9 mouse cellular contexts compared by ENCODE assay signal in the genomic region with DNA sequence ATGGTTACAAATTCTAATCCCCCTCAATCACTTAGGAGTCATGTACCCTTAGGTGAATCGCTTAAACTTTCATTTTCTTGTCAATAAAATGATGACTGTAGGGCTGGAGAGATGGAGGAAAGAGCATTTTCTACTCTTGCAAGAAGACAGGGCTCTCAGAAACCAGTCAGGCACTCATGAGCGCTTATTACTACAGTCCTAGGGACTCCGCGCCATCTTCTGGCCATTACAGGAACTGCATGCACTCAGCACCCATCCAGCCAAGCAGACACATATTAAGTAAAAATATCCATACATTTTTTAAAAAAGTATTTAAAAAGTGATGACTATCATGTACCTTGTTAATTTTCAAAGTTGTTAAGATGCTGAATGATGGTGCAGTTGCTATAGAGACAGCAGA. TPM values are rescaled to one million over a fixed set of nuclear protein-coding genes. Genes with fewer than 3 reads are reported as not detected.
DNase-seq lines count a peak whose midpoint lies in the region; ATAC-seq lines count a peak whose summit lies in the region.
"Had no signal": no experiment of that assay in that cellular context is flagged by ENCODE, and none has a peak within 500 bp of the region (broad histone marks: within the 10 kb centered on the region; RNA-seq: fewer than 3 reads in every experiment).

No protein-coding gene starts in this region.

- under 1% methylated on average over 4 of the region's 4 CpGs for WGBS in forebrain, embryonic 15.5 days
- WGBS in hindbrain, embryonic 12.5 days: 1% methylated on average over 4 of the region's 4 CpGs

- peak; percentile 72 for ATAC-seq in forebrain, embryonic 15.5 days (replicated peaks)
- 0 out of 2 replicates have a peak, but pooled peaks have one; percentile 41 for ATAC-seq in hindbrain, embryonic 12.5 days (ENCODE audit: low FRiP score)
- ATAC-seq in megakaryocyte, adult 5-6 weeks (ENCODE audit: poor library complexity, severe bottlenecking): peak; percentile 54

- H3K27me3 ChIP-seq in forebrain, embryonic 15.5 days: no peaks in the 10 kb centered on the region
- H3K27me3 ChIP-seq in hindbrain, embryonic 12.5 days: no peaks in the 10 kb centered on the region
- H3K27me3 ChIP-seq: limb, embryonic 12.5 days had no signal

- H3K4me3 ChIP-seq in forebrain, embryonic 15.5 days: no peak overlapping the region
- no peak overlapping the region for H3K4me3 ChIP-seq in hindbrain, embryonic 12.5 days
- H3K4me3 ChIP-seq: limb, embryonic 12.5 days had no signal

- no peak overlapping the region for H3K27ac ChIP-seq in forebrain, embryonic 15.5 days (replicated peaks)
- no peak overlapping the region for H3K27ac ChIP-seq in hindbrain, embryonic 12.5 days
- H3K27ac ChIP-seq: limb, embryonic 12.5 days had no signal

- H3K36me3 ChIP-seq in forebrain, embryonic 15.5 days: no peaks in the 10 kb centered on the region
- H3K36me3 ChIP-seq in hindbrain, embryonic 12.5 days: no peaks in the 10 kb centered on the region
- H3K36me3 ChIP-seq: limb, embryonic 12.5 days had no signal

- no peaks in the 10 kb centered on the region for H3K9me3 ChIP-seq in forebrain, embryonic 15.5 days
- H3K9me3 ChIP-seq in hindbrain, embryonic 12.5 days (replicated peaks): no peaks in the 10 kb centered on the region
- H3K9me3 ChIP-seq: limb, embryonic 12.5 days had no signal

- H3K4me2 ChIP-seq in forebrain, embryonic 15.5 days (replicated peaks): no peak overlapping the region
- H3K4me2 ChIP-seq in hindbrain, embryonic 12.5 days (replicated peaks): no peak overlapping the region
- H3K4me2 ChIP-seq: limb, embryonic 12.5 days had no signal

- DNase-seq in MEL-GATA-1-ER (ENCODE audit: extremely low read depth, low read depth): peak; percentile 56
- peak; percentile 70 for DNase-seq in c-Kit-positive CD71-positive TER-119-negative erythroid progenitor cells, embryonic 14.5 days (ENCODE audit: low read depth)
- peak; percentile 88 to 92 for DNase-seq in left cerebral cortex, adult 18-20 months (ENCODE audit: low spot score in 2 of 2)
- peak; percentile 91 to 95 for DNase-seq in right cerebral cortex, adult 2 months (ENCODE audit: low spot score in 2 of 2)
- peak; percentile 62 for DNase-seq in urinary bladder, adult 2 months (ENCODE audit: low spot score)

- H3K9ac ChIP-seq in forebrain, embryonic 15.5 days (replicated peaks): no peak overlapping the region
- no peak overlapping the region for H3K9ac ChIP-seq in hindbrain, embryonic 12.5 days
- H3K9ac ChIP-seq: limb, embryonic 12.5 days had no signal

- peaks cover 4% of the 10 kb centered on the region; the same call in 1 of the 2 replicates for H3K4me1 ChIP-seq in forebrain, embryonic 15.5 days
- H3K4me1 ChIP-seq in hindbrain, embryonic 12.5 days: no peaks in the 10 kb centered on the region; the same call in 1 of the 2 replicates

RNA-seq across cellular contexts. Expression of a gene that starts 33.0 kb away (rescaled TPM):
- polyA plus RNA-seq in forebrain, embryonic 15.5 days (2015; fragmentation: Nextera tagmentation; extraction: Ambion mirVana): 4.4 and 4.8 TPM in 2 replicates
- 4.0 TPM in 2 replicates for polyA plus RNA-seq in hindbrain, embryonic 12.5 days (2016; fragmentation: Nextera tagmentation; extraction: Ambion mirVana)
- 10 to 100 TPM; 21.3 to 23.5 TPM for total RNA-seq in left cerebral cortex, adult 18-20 months (2021)
- total RNA-seq in megakaryocyte, adult 5-6 weeks (2015): 68.0 and 76.8 TPM in 2 replicates
- total RNA-seq in megakaryocyte, adult 5-6 weeks (2017): 32.6 and 46.5 TPM in 2 replicates
- polyA plus RNA-seq in urinary bladder, adult 2 months (2012; rRNA removed): 19.2 and 19.9 TPM in 2 replicates

RNA-seq across cellular contexts. Expression of a gene that starts 43.2 kb away (rescaled TPM):
- polyA plus RNA-seq in forebrain, embryonic 15.5 days (2015; fragmentation: Nextera tagmentation; extraction: Ambion mirVana): 36.1 and 41.1 TPM in 2 replicates
- 25.7 and 27.7 TPM in 2 replicates for polyA plus RNA-seq in hindbrain, embryonic 12.5 days (2016; fragmentation: Nextera tagmentation; extraction: Ambion mirVana)
- 10 to 100 TPM; 76.2 to 85.0 TPM for total RNA-seq in left cerebral cortex, adult 18-20 months (2021)
- total RNA-seq in megakaryocyte, adult 5-6 weeks (2015): 31.6 and 36.3 TPM in 2 replicates
- total RNA-seq in megakaryocyte, adult 5-6 weeks (2017): 28.7 and 39.0 TPM in 2 replicates
- polyA plus RNA-seq in urinary bladder, adult 2 months (2012; rRNA removed): 32.1 and 34.0 TPM in 2 replicates
